Mouse (Mus musculus) hindbrain, embryonic 10.5 days (tissue): ENCODE measurements at regions not wholly inside any gene's neighbourhood (a gene's known extent, or its start where the extent isn't known, plus 50 kb on each side); places are given as distances from the start of the nearest gene placed in this dataset.

Experiments used
- DNase-seq: peaks from one replicate; pipeline ENCODE4 v3.0.0-alpha.2; 2017; ENCODE audit warnings: low spot score
- H3K27ac ChIP-seq: fragments of 300-500 bp; sonication (generic); 2 replicates; pipeline ENCODE4 v1.5.1; 2016; ENCODE audit warnings: mild to moderate bottlenecking, moderate library complexity
- H3K27me3 ChIP-seq: fragments of 300-500 bp; sonication (generic); 2 replicates; pipeline ENCODE4 v1.6.1; 2016; ENCODE audit warnings: mild to moderate bottlenecking; ENCODE audit not compliant: poor library complexity, insufficient read depth, severe bottlenecking
- H3K36me3 ChIP-seq: fragments of 300-500 bp; sonication (generic); 2 replicates; pipeline ENCODE4 v1.6.1; 2016; ENCODE audit warnings: mild to moderate bottlenecking, moderate library complexity
- H3K4me1 ChIP-seq: fragments of 300-500 bp; sonication (generic); replicated peaks from 2 replicates; pipeline ENCODE4 v1.6.1; 2016; ENCODE audit warnings: mild to moderate bottlenecking
- H3K4me3 ChIP-seq: fragments of 300-500 bp; sonication (generic); 2 replicates; pipeline ENCODE4 v1.5.1; 2016; ENCODE audit warnings: mild to moderate bottlenecking, moderate library complexity
- H3K9me3 ChIP-seq: fragments of 300-500 bp; sonication (generic); 2 replicates; pipeline ENCODE4 v1.6.1; 2016; ENCODE audit warnings: mild to moderate bottlenecking, moderate library complexity
- WGBS: fragments of 180-500 bp; shearing (Covaris S2); methylation state at CpG from one replicate; pipeline ENCODE4 v1.1.7; 2016; 5-methylcytosine and 5-hydroxymethylcytosine counted together

DNA sequence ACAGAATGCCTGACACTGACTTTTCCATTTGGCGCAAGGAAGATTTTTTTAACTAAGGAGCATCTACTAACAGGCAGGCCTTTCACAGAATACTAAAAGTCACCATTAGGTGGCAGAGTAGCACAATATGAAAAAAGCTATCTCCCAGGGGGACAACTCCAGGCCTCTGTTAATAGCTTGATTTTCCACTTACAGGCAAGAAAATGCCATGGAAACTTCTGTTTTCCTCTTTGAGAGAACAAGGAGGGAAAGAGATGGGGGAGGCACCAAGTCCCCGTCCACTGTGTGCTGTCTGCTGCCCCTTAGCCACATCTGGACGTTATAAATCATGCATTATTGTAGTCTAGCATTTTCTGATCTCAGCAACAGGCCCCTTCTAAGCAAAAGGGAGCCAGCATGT, 320.3 kb downstream of the Icos start:
- Histone ChIP-seq H3K9me3 (no peaks in the 10 kb centered on the region), H3K36me3 (no peaks in the 10 kb centered on the region), H3K27ac (peak overlapping the region; percentile 47; the same call in 1 of the 2 replicates), H3K4me3 (no peak overlapping the region), H3K27me3 (peaks cover 8% of the 10 kb centered on the region; the same call in 1 of the 2 replicates), H3K4me1 (peaks cover 51% of the 10 kb centered on the region)
- 28% methylated on average over 3 of the region's 3 CpGs for WGBS
- DNase-seq, result peak; percentile 27

DNA sequence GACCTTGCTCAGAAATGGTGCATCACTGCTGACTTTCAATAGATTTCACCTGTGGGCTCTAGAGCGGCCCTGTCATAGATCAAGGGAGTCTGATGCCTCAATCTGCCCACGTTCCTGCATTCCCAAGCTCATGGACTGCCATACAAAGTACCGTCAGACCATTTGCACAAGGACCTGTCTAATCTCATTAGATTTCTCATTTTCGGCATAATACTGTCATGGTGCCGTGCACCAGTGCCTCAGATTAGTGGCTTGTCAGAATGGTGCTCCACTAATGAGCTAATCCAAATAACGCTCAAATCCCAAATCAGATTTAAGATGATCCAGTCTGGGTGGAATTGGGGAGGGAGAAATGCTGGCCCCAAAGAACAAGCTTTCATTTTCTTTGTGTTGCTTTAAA, 321.1 kb downstream of the Icos start:
- Histone ChIP-seq H3K36me3 (no peaks in the 10 kb centered on the region), H3K4me3 (no peak overlapping the region), H3K27ac (0 out of 2 replicates have a peak overlapping the region, but pooled peaks have one; percentile 47), H3K27me3 (peaks cover 8% of the 10 kb centered on the region; the same call in 1 of the 2 replicates), H3K9me3 (no peaks in the 10 kb centered on the region), H3K4me1 (peaks cover 55% of the 10 kb centered on the region)
- DNase-seq, result no peak
- 79% methylated on average over 6 of the region's 6 CpGs for WGBS

DNA sequence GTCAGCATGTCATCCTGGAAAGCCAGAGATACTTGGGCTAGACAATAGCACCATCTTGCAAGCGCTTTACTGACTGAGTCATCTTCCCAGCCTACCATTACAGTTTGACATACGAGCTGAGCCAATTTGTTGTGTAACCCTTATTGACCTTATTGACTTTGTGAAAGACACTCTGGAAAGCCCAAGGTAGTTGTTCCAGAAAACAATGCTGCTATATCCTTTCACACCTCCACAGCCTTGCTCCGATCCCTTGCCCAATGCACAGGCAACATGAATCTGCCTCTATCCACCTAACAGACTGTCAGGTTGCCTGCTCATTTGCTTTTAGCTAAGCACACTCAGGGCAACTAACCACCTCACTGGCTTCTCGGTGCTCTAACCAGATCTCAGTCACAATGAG, 322.8 kb downstream of the Icos start:
- H3K27ac ChIP-seq, result peak overlapping the region; percentile 45

DNA sequence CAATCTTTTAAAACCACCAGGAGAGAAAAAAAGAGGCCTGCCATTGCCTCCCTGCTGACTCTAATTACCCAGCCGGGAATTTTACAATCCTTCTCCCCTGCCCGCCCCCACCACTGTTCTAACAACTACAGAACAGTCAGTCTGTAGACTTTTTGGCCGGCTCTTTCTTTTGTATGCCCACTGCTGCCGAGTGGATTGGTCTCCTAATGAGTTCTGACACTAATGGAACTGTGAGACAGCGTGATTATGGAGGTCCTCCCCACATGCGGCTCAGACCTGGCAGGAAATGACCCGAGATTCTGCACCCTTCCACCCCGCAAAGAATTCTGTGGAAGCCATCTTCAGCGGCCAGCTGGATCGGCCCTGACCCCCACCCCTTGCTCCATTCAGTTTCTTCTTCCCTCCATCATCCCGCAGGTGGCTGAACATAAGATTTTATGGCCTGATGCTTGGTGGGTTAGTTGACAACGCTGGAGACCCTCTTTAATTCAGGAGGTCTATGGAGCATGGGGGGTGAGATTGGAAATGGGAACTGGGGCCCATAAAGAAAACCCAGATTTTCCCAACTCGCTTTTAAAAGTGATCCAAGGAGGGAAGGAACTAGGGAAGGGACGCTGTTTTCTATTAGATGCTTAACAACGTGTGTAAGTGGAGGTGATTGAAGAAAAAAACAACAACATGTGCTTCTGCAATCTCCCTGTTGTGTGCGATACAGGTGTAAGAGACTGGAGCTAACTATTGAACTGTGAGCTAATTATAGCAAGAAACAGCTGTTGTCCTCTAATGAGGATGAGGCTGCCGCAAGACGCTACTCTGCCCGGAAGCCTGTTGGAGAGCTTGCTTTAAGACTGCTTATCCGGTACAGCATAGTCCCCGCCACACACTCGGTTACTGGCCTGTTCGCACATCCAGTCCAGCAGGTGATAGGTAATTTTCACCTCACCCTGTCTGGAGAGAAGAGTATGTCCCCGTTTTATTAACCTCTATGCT, 323.6 kb downstream of the Icos start:
- Histone ChIP-seq H3K27me3 (peaks cover 8% of the 10 kb centered on the region; the same call in 1 of the 2 replicates), H3K4me1 (peaks cover 66% of the 10 kb centered on the region), H3K36me3 (no peaks in the 10 kb centered on the region), H3K9me3 (no peaks in the 10 kb centered on the region), H3K27ac (peak overlapping the region; percentile 45), H3K4me3 (no peak overlapping the region)
- WGBS, result 62% methylated on average over 24 of the region's 24 CpGs
- no peak for DNase-seq

More for the DNA sequence above, 322.8 kb downstream of the Icos start:
- DNase-seq, result no peak
- no peak overlapping the region for H3K4me3 ChIP-seq
- peaks cover 58% of the 10 kb centered on the region for H3K4me1 ChIP-seq
- H3K27me3 ChIP-seq, result peaks cover 8% of the 10 kb centered on the region; the same call in 1 of the 2 replicates
- no peaks in the 10 kb centered on the region for H3K36me3 ChIP-seq
- H3K9me3 ChIP-seq, result no peaks in the 10 kb centered on the region
- 57% methylated on average over 4 of the region's 4 CpGs for WGBS

DNA sequence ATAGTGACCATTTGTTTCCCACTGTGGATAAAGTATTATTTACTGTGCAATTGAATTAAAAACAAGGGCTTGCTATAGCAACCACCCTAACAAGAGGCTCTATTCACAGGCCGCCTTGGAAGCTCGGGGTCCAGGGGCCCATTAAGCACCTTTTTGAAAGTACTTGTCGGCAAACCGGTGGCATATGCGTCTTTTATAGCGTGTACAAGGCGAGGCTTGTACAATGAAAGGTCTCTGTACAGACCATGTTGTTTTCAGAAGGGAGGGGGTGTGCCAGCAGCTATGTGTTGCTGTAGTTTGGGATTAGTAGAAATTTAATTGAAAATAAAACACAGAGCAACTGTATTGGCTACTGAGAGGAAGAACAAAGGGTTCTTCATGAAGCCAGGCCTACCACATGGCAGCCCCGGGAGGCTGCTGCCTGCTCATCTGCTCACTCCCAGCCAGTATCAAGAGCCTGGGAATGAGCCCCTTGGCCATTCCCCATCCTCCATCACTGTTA, 324.9 kb downstream of the Icos start:
- no peak overlapping the region for H3K4me3 ChIP-seq
- peaks cover 7% of the 10 kb centered on the region; the same call in 1 of the 2 replicates for H3K27me3 ChIP-seq
- H3K9me3 ChIP-seq, result no peaks in the 10 kb centered on the region
- WGBS, result 61% methylated on average over 8 of the region's 8 CpGs
- no peak for DNase-seq
- no peaks in the 10 kb centered on the region for H3K36me3 ChIP-seq
- peak overlapping the region; percentile 62; the same call in 1 of the 2 replicates for H3K27ac ChIP-seq
- H3K4me1 ChIP-seq, result peaks cover 68% of the 10 kb centered on the region

DNA sequence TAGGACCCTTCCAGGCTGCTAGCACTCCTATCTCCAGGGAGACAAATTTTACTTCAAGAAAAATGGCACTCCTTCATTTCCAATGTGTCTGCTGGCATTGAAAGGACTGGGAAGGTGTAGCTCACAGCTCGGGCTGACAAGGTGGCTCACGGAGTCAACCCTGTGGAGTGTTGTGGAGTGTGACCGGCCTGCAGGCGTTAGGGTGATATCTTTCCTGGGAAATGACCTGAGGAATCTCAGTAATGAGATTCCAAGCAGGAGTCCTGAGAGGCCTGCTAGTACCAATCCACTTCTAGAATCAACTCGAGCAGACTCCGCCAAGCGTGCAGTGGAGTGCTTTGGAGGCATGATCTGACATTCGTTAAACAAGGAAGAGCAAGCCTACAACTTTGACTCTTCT, 328.6 kb downstream of the Icos start:
- H3K4me1 ChIP-seq, result peaks cover 45% of the 10 kb centered on the region
- WGBS, result 39% methylated on average over 8 of the region's 8 CpGs
- no peaks in the 10 kb centered on the region for H3K36me3 ChIP-seq
- peak overlapping the region; percentile 24; the same call in 1 of the 2 replicates for H3K27ac ChIP-seq
- peaks cover 7% of the 10 kb centered on the region; the same call in 1 of the 2 replicates for H3K27me3 ChIP-seq
- no peaks in the 10 kb centered on the region for H3K9me3 ChIP-seq
- no peak for DNase-seq
- no peak overlapping the region for H3K4me3 ChIP-seq

DNA sequence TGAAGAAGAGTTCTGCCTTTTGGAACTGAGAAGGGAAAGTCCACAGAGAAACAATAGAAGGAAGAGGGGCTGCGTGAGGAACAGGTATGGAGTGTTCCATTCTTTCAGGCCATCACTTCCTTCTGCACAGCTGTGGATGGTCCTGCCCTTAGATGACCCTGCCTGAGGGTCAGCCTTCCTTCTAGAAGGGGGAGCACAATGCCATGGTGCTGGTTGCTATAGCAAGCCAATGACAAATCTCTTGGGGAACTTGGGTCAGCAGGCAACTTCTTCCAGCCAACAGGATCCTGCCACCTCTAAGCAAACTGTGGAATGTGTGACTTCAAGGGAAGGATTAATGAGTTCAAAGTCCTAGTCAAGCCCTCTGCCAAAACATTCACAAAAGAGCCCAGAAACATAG, 329.1 kb upstream of the Pard3b start:
- no peak overlapping the region for H3K27ac ChIP-seq
- no peak overlapping the region for H3K4me3 ChIP-seq
- peaks cover 25% of the 10 kb centered on the region for H3K4me1 ChIP-seq
- 83% methylated on average over 1 of the region's 1 CpGs for WGBS
- DNase-seq, result no peak
- no peaks in the 10 kb centered on the region for H3K9me3 ChIP-seq
- H3K27me3 ChIP-seq, result 0 out of 2 replicates have a peak, but pooled peaks cover 3% of the 10 kb centered on the region
- H3K36me3 ChIP-seq, result no peaks in the 10 kb centered on the region

DNA sequence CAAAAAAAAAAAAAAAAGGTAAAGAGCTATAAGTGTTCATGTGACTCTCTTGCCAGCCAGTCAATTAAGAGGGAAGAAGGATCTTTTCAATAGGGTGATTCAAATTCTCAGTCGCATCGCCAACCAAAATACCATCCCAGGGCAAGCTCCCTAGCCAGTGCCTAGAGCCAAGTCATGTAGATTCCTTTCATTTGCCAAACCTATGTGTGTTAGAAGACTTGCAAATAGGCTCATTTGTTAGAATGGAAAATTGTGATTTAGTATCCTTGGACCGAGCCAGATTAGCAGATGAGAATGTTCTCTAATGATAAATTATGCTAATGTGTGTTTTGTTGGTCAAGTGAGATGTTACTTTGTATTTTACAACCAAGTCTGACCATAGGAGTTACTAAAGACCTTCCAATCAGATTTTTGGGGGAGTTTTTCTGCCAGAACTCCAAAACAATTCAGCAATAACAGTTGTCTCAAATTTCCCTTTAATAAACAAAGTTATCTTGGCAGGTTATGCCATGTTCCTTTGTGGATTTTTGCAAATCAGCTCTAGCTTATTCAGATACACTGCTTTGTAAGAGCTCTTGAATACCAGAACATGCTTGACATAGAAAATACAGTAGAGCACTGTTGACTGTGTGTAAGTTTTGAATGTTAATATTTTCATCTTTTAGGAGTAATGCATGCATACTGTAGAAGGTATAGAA, 328.4 kb upstream of the Pard3b start:
- no peak for DNase-seq
- 96% methylated on average over 3 of the region's 3 CpGs for WGBS
- Histone ChIP-seq H3K27me3 (0 out of 2 replicates have a peak, but pooled peaks cover 3% of the 10 kb centered on the region), H3K4me3 (no peak overlapping the region), H3K36me3 (no peaks in the 10 kb centered on the region), H3K27ac (no peak overlapping the region), H3K4me1 (peaks cover 22% of the 10 kb centered on the region), H3K9me3 (no peaks in the 10 kb centered on the region)

DNA sequence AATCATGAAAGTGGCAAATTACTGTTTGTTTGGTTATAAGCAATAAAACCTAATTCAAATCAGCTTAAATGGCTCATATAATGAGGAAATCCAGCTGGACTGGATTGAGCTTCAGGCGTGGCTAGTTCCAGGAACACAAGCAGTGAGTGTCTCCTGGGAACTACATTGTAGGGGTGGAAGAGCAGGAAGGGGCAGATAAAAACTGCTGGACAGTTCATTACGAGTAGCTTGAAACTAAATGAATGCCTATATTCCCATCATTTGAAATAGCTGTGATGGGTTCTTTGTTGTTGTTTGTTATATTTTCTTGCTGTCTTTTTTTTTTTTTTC, 327.9 kb upstream of the Pard3b start:
- H3K27ac ChIP-seq, result no peak overlapping the region
- no peaks in the 10 kb centered on the region for H3K9me3 ChIP-seq
- DNase-seq, result no peak
- H3K27me3 ChIP-seq, result 0 out of 2 replicates have a peak, but pooled peaks cover 3% of the 10 kb centered on the region
- H3K4me3 ChIP-seq, result no peak overlapping the region
- 81% methylated on average over 2 of the region's 2 CpGs for WGBS
- H3K4me1 ChIP-seq, result peaks cover 21% of the 10 kb centered on the region
- H3K36me3 ChIP-seq, result no peaks in the 10 kb centered on the region

DNA sequence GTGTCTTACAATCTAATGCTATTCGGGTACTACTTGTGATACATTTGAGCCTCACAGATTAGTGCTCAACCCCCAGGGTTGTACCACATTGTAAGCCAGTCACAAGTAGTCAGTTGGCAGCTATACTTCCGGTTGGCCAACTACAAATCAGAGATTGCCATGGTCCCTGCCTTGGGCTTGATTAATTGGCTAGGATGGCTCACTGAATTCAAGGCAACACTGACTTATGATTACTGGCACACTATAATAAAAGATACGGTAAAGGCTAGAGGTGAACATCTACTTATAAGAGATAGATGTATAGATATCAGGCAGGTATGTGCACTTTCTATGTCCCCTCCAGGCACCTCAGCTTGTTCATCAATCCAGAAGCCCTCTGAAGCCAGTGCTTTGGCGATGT, 325.4 kb upstream of the Pard3b start:
- Histone ChIP-seq H3K27me3 (no peaks in the 10 kb centered on the region), H3K4me1 (0 out of 2 replicates have a peak, but pooled peaks cover 7% of the 10 kb centered on the region), H3K4me3 (no peak overlapping the region), H3K36me3 (no peaks in the 10 kb centered on the region), H3K9me3 (no peaks in the 10 kb centered on the region), H3K27ac (no peak overlapping the region)
- WGBS, result 95% methylated on average over 4 of the region's 4 CpGs
- no peak for DNase-seq

DNA sequence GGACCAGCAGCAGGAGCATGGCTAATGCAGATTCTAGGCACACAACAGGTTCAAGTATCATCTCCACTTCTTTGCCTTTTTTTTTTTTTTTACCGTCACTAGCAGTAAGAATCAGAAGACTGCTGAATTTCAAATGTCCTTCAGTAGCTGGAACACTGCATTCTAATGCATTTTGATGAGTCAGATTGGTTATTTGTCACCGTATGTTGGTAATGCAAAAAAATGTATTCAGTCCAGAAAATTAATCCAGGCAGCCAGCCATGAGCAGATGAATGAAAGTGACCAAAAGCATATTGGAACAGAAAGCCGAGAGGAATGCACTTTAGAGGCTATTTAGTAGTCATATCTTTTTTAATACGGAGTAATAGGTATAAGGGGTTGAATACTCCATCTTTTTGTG, 322.4 kb upstream of the Pard3b start:
- 92% methylated on average over 4 of the region's 4 CpGs for WGBS
- Histone ChIP-seq H3K4me3 (no peak overlapping the region), H3K27ac (no peak overlapping the region), H3K27me3 (no peaks in the 10 kb centered on the region), H3K9me3 (no peaks in the 10 kb centered on the region), H3K36me3 (no peaks in the 10 kb centered on the region), H3K4me1 (peaks cover 13% of the 10 kb centered on the region; the same call in 1 of the 2 replicates)
- DNase-seq, result no peak

DNA sequence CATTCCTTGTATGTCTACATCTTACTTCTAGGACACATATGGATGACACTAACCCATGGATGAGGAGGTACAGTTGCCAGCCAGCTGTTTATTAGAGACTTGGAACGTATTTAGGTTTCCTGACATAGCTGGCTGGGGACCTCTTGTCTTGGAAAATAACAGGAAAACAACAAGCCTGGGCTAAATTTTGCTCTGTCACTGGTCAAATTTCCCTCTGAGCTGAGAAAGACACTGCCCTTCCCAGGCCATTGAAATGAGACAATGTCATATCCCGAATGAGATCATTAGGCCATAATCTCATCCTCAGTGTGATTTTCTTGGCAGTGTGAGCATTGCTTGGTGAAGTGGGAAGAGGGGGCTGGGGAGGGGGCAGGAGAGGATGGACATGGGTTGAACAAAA, 321.9 kb upstream of the Pard3b start:
- DNase-seq, result no peak
- Histone ChIP-seq H3K9me3 (no peaks in the 10 kb centered on the region), H3K27ac (no peak overlapping the region), H3K4me3 (no peak overlapping the region), H3K36me3 (no peaks in the 10 kb centered on the region), H3K27me3 (no peaks in the 10 kb centered on the region), H3K4me1 (peaks cover 13% of the 10 kb centered on the region; the same call in 1 of the 2 replicates)
- WGBS, result 87% methylated on average over 2 of the region's 2 CpGs
